Mouse (Mus musculus) erythroblast, embryonic 14.5 days (primary cell): ENCODE data around the gene Kcnk4. TPM values are rescaled to one million over a fixed set of nuclear protein-coding genes. Genes with fewer than 3 reads are reported as not detected.

Source experiments
- H3K27me3 ChIP-seq: 2 replicates; pipeline ENCODE4 v1.6.1; 2012; ENCODE audit warnings: inconsistent platforms; ENCODE audit not compliant: control insufficient read depth
- H3K36me3 ChIP-seq: 2 replicates; pipeline ENCODE4 v1.6.1; 2012; ENCODE audit warnings: mild to moderate bottlenecking, inconsistent platforms; ENCODE audit not compliant: control insufficient read depth
- H3K4me1 ChIP-seq: 2 replicates; pipeline ENCODE4 v1.6.1; 2012; ENCODE audit warnings: inconsistent platforms; ENCODE audit not compliant: control insufficient read depth
- H3K4me3 ChIP-seq: replicated peaks from 2 replicates; pipeline ENCODE3; 2012; ENCODE audit warnings: moderate library complexity, mild to moderate bottlenecking, inconsistent platforms
- H3K9me3 ChIP-seq: 2 replicates; pipeline ENCODE4 v1.6.1; 2012; ENCODE audit warnings: low read length, inconsistent platforms, mixed read lengths; ENCODE audit not compliant: control insufficient read depth
- GATA1 ChIP-seq: IDR thresholded peaks from 2 replicates; pipeline ENCODE4 v1.6.1; 2012; ENCODE audit warnings: low read length, inconsistent platforms, mixed read lengths
- TAL1 ChIP-seq: IDR thresholded peaks from 3 replicates; pipeline ENCODE4 v1.6.1; 2012; ENCODE audit warnings: low read length, inconsistent platforms, mixed read lengths
- polyA plus RNA-seq: library from polyadenylated mRNA; stranded (reverse); fragments of >175 nt; gene quantifications from 2 replicates; pipeline ENCODE4 v1.2.3, GENCODE M21; 2012

Gene Kcnk4
- polyA plus RNA-seq, 1 experiment, result not detected

DNA sequence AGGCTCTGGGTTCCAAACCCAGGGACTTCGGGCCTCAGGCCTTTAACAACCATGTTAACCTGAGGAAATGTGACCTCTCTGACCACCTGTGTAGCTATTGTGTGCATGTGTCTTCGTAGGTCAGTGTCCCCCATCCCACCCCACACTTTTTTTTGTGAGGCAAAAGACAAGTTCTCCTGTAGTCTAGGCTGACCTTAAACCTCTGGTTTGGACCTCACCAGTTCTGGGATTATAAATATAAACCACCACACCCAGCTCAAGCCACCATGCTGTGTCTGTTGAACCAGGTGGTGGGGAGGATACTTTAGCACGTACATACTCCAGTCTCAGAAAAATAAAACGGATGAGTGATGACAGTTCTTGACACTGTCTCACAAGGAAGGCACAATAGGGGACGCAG lies 15.6 kb upstream of the Kcnk4 start:
- Histone ChIP-seq H3K4me3 (peak overlapping the region; percentile 72), H3K36me3 (peaks cover 30% of the 10 kb centered on the region), H3K27me3 (no peaks in the 10 kb centered on the region), H3K9me3 (no peaks in the 10 kb centered on the region), H3K4me1 (peaks cover 61% of the 10 kb centered on the region)
- TF ChIP-seq GATA1, result no peak
- TF ChIP-seq TAL1, result no peak

DNA sequence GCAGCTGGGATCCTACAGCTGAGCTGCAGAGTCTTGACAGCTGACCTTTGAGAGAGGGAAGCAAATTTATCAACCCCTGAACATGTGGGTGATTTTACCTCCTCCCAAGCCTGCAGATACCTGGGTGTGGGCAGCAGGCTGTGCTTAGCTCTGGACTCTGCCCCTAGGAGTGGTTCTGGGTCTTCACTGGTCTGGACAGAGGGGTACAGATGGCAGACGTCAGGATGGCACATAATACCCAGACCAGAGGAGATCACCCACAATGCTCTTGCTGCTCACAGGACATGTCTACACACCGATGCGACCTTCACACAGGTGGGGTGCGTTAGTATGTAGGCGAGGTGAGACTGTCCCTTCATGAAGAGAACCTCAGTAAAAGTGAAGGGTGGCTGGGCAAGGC lies 15.2 kb upstream of the Kcnk4 start:
- TF ChIP-seq GATA1 (no peak), TAL1 (no peak)
- Histone ChIP-seq H3K27me3 (no peaks in the 10 kb centered on the region), H3K4me1 (peaks cover 61% of the 10 kb centered on the region), H3K36me3 (peaks cover 28% of the 10 kb centered on the region), H3K9me3 (no peaks in the 10 kb centered on the region), H3K4me3 (no peak overlapping the region)

DNA sequence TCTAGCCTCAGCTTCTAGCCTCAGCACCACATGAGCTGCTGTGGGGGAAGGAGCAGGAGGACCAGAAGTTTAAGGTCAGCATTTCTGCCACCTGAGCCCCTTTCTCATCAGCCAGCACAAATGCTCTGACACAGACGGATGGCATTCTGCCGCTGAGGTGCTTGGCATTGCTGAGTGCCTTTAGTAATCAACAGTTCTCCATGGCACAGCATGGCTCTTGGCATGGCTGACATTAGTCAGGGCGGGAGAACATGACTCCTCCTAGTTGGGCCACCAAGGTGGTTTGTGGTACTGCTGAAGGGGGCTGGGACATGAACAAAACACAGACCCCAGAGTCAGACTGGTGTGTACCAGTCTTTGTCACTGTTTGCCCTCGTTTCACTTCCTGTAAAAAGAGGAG lies 13.9 kb upstream of the Kcnk4 start:
- peaks cover 60% of the 10 kb centered on the region for H3K4me1 ChIP-seq
- H3K36me3 ChIP-seq, result peaks cover 28% of the 10 kb centered on the region
- H3K27me3 ChIP-seq, result no peaks in the 10 kb centered on the region
- no peak for TF ChIP-seq GATA1
- TF ChIP-seq TAL1, result no peak
- H3K9me3 ChIP-seq, result no peaks in the 10 kb centered on the region
- H3K4me3 ChIP-seq, result no peak overlapping the region

DNA sequence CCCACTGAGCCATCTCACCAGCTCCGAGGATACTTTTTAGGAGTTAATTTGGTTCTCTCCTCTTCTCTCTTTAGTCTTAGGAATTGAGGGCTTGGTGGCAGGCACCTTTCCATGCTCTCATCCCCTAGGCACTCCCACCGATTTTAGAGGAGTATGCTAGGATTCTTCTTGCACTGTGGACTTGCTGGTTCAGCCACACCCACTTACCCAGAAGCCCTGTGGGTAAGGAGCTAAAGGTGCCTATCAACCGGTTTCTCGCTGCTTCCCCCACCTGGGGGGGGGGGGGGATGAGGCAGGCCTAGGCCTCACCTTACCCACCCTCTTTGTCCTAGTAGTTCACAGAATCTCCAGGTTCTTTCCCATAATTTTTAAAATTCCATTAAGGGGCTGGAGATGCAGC lies 13.4 kb upstream of the Kcnk4 start:
- Histone ChIP-seq H3K36me3 (peaks cover 28% of the 10 kb centered on the region), H3K4me1 (peaks cover 59% of the 10 kb centered on the region)

DNA sequence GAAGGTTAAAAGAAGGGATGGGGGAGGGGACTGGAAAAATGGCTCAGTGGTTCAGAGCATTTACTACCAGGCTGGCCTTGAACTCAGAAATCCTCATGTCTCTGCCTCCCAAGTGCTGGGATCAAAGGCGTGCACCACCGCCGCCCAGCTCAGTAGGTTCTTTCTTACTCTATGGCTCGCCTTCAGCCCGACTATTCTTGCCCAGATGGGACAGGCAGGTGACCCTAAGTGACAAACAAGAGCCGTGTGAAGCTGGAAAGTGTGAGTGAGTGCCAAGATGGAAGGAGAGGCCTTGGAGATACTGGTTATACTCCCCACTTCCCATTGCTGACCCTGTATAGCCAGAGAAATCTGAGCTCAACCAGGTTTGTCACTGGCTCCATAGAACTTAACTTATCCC lies 9.4 kb upstream of the Kcnk4 start:
- Histone ChIP-seq H3K27me3 (no peaks in the 10 kb centered on the region), H3K9me3 (no peaks in the 10 kb centered on the region), H3K4me3 (no peak overlapping the region), H3K36me3 (peaks cover 28% of the 10 kb centered on the region), H3K4me1 (peaks cover 43% of the 10 kb centered on the region)
- no peak for TF ChIP-seq GATA1
- TF ChIP-seq TAL1, result no peak

More for the DNA sequence above, 13.4 kb upstream of the Kcnk4 start:
- H3K27me3 ChIP-seq, result no peaks in the 10 kb centered on the region
- TF ChIP-seq TAL1 (no peak), GATA1 (no peak)
- H3K4me3 ChIP-seq, result no peak overlapping the region
- H3K9me3 ChIP-seq, result no peaks in the 10 kb centered on the region

DNA sequence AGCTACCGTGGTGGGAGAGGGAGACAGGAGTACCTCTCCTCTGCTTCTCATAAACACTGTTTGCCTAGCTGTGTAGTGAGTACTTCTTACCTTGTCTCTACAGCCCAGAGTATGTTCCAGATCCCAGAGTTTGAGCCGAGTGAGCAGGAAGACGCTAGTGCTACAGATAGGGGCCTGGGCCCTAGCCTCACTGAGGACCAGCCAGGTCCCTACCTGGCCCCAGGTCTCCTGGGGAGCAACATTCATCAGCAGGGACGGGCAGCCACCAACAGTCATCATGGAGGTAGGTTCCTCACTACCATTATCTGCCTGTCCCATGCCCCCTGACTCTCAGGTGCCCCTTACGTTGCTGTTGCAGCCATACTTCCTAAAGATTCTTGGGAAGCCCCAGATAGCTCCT lies 8.4 kb upstream of the Kcnk4 start:
- no peaks in the 10 kb centered on the region for H3K9me3 ChIP-seq
- peaks cover 25% of the 10 kb centered on the region for H3K36me3 ChIP-seq
- 0 out of 2 replicates have a peak, but pooled peaks cover 4% of the 10 kb centered on the region for H3K27me3 ChIP-seq
- H3K4me1 ChIP-seq, result peaks cover 40% of the 10 kb centered on the region
- TF ChIP-seq TAL1 (no peak), GATA1 (no peak)
- H3K4me3 ChIP-seq, result peak overlapping the region; percentile 81

DNA sequence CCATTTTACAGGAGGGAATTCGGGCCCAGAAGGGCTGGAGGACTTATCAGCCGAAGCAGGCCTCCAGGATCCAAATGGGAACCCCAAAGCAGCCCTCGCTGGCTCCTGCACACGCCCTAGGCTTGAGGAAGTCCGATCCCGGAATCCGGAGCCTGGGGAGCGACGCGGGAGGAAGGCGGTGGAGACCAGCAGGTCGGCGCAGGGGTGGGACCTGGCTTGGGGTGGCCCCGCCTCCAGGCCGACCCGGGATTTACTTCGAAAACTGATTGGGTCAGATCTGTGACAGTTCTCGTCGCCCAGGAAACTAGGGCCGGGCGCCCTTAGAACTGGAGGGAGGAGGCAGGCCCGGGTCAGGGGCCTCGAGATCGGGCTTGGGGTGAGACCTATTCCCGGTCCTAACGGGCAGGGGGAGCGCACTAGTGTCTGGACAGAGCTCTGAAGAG lies 8.0 kb upstream of the Kcnk4 start, which contains the start of gene Gpr137:
Gpr137 (minus strand) TSS at position 232 of the 443 bp plus-strand sequence.
- H3K27me3 ChIP-seq, result 0 out of 2 replicates have a peak, but pooled peaks cover 4% of the 10 kb centered on the region
- H3K36me3 ChIP-seq, result peaks cover 25% of the 10 kb centered on the region
- peaks cover 40% of the 10 kb centered on the region for H3K4me1 ChIP-seq
- H3K9me3 ChIP-seq, result no peaks in the 10 kb centered on the region
- peak within 1 kb of the TSS; percentile 81 for H3K4me3 ChIP-seq
- TF ChIP-seq GATA1, result no peak
- no peak for TF ChIP-seq TAL1

DNA sequence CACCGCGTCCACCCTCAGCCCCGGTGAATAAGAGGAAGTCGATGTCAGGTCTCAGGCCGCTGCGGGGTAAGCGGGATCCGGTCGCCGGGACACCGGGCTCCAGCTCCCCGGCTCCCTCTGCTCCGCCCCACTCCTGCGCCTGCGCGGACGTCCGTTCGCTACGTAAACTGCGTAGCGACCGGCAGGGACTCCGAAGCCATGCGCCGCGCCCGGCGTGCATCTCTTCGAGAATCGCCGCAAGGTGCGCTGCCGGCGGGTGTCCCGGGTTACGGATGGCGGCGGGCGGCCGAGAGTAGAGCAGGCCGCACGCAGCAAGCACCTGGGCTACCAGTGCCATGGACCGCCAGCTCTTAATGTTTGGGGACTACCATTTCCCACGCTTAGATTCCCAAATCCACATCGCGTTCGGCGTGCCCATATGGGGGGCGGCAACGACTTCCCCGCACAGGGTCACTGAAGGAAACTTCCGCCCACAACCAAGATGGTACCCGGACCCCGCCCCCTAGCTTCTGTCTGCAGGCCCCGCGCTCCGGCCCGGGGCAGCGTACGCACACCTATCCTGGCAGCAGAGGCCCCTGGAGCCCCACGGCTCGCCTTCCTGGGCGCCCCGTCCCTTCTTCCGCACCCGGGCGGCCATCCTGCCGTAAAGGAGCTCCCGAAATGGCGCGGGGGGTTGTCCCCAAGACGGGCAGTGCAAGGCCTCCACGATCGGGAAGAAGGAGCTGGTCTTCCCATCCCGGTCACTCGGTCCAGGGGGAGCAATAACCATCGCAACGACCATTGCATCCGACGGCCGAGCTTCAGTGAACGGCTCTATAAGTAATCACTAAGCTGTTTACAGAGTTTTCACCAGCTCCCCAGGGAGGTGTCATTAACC lies 7.3 kb upstream of the Kcnk4 start, which contains the start of gene Bad:
Bad (plus strand) TSS at position 490 of the 877 bp plus-strand sequence.
- Histone ChIP-seq H3K4me3 (peak within 1 kb of the TSS; percentile 81), H3K4me1 (peaks cover 38% of the 10 kb centered on the region), H3K27me3 (0 out of 2 replicates have a peak, but pooled peaks cover 4% of the 10 kb centered on the region), H3K9me3 (no peaks in the 10 kb centered on the region), H3K36me3 (peaks cover 22% of the 10 kb centered on the region)
- no peak for TF ChIP-seq TAL1
- no peak for TF ChIP-seq GATA1

DNA sequence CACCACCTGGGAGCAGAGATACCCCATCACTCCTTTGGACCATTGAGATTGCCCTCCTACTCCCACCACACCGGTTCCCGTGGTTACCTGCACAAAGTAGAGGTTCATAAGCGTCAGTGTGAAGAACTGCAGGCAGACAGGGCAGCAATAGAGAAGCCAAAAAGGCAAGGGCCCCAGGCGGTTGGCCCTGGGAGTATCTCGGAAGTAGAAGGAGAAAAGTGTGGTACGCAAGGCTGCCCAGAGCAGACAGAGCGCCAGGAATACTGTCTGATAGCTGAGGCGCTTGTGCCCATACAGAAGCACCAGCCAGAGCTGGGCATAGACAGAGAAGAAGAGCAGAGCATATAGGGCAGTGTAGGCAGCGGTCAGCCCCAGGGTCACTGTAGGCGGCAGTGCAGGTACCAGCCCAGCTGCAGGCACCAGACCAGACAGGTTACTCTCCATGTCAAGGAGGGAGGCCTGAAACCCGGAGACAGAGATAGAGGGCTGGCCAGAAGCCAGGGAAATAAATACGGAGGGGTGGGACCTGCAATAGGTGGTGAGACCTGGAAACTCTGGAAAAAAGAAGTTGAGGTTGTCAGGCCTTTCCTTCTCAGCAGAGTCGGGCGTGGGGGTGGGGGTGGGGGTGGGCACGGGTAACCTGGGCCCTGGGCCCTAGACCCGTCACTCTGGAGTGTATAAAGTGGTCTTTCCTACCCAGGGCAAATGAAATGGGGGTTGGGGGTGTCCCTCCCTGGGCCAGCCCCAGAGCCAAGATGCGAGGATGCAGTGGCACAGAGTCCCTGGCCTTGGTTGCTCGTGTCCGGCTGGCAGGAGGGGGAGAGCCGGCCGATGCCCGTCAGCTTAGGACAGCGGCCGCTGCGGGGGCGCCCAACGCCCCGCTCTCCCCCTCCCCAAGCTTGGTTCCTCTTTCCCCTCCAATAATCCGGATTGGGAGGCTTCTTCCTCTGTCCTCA lies 6.4 kb upstream of the Kcnk4 start:
- Histone ChIP-seq H3K36me3 (peaks cover 14% of the 10 kb centered on the region), H3K9me3 (no peaks in the 10 kb centered on the region), H3K4me3 (peak overlapping the region; percentile 81), H3K4me1 (peaks cover 34% of the 10 kb centered on the region), H3K27me3 (peaks cover 11% of the 10 kb centered on the region)
- TF ChIP-seq GATA1, result no peak
- no peak for TF ChIP-seq TAL1
